Mouse (Mus musculus): ENCODE results near the gene Uqcrh. TPM values are rescaled to one million over a fixed set of nuclear protein-coding genes. Genes with fewer than 3 reads are reported as not detected.

Gene Uqcrh
- polyA plus RNA-seq, 1 experiment from 2014 or later = 445 TPM

DNA sequence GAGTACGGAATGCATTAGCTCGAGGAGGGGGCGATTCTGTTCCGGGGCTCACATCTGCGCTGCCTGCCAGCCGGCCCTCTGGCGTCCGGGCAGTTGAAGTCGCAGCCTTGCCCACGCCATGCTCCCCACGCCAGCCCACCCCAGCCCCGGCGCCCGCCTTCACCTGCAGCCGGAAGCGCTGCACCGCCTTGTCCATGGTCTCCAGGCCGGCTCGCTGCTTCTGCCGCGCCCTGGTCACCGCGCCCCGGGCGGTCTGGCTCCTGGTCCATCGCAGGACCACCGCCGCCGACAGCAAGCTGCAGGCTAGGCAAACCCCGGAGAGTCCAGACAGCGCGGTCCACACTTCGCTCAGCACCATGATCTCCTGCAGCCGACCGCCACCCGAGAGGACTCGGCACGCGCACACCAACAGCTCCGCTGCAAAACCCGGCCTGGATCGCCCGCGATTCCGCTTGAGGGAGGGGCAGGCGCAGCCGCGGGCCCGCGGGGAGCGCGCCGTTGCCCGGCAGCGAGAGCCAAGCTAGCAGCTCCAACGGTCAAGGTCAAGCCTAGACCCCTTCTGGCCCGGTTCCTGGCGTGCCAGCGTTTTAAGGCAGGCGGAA is 57.5 kb downstream of the Uqcrh start:
- Histone ChIP-seq H3K9me3 (replicated peaks; ENCODE audit: control insufficient read depth, low read length) (no peaks in the 10 kb centered on the region), H3K4me1 (ENCODE audit: control insufficient read depth, insufficient read depth, low read length) (no peaks in the 10 kb centered on the region; the same call in 1 of the 2 replicates), H3K27ac (replicated peaks; ENCODE audit: low read depth, low read length) (no peak overlapping the region), H3K4me2 (ENCODE audit: low read depth, low read length) (peak overlapping the region; percentile 99), H3K36me3 (replicated peaks; ENCODE audit: control insufficient read depth, insufficient read depth, low read depth, low read length) (no peaks in the 10 kb centered on the region), H3K9ac (replicated peaks; ENCODE audit: low read length) (peak overlapping the region; percentile 68), H3K27me3 (ENCODE audit: control insufficient read depth, insufficient read depth, low read length) (peaks cover 31% of the 10 kb centered on the region), H3K4me3 (ENCODE audit: low read depth, low read length) (peak overlapping the region; percentile 58)
- peak; percentile 82 for ATAC-seq (replicated peaks; ENCODE audit: insufficient number of reproducible peaks, low FRiP score, low TSS enrichment, low read depth)
- WGBS = under 1% methylated on average over 60 of the region's 60 CpGs
- DNase-seq (ENCODE audit: low spot score) = peak; percentile 82

Other genes with a start within 250 kb of the Uqcrh start
- gene Mob3c, start 247.0 kb downstream of the Uqcrh start, polyA plus RNA-seq (2014; fragmentation: Nextera tagmentation; extraction: Ambion mirVana) = 2.8 and 4.6 TPM in 2 replicates
- gene Mknk1, start 235.9 kb downstream of the Uqcrh start, polyA plus RNA-seq (2014; fragmentation: Nextera tagmentation; extraction: Ambion mirVana) = 17.5 and 20.0 TPM in 2 replicates
- not detected in 2 replicates for gene Kncn, start 190.7 kb downstream of the Uqcrh start, polyA plus RNA-seq (2014; fragmentation: Nextera tagmentation; extraction: Ambion mirVana)
- not detected in 2 replicates for gene 6430628N08Rik, start 184.4 kb downstream of the Uqcrh start, polyA plus RNA-seq (2014; fragmentation: Nextera tagmentation; extraction: Ambion mirVana)
- 1.0 and 1.4 TPM in 2 replicates for gene Dmbx1, start 135.1 kb downstream of the Uqcrh start, polyA plus RNA-seq (2014; fragmentation: Nextera tagmentation; extraction: Ambion mirVana)
- 1.4 and 1.8 TPM in 2 replicates for gene Faah, start 57.1 kb downstream of the Uqcrh start, polyA plus RNA-seq (2014; fragmentation: Nextera tagmentation; extraction: Ambion mirVana)
- 20.5 and 21.3 TPM in 2 replicates for gene Nsun4, start 21.2 kb downstream of the Uqcrh start, polyA plus RNA-seq (2014; fragmentation: Nextera tagmentation; extraction: Ambion mirVana)
- 74.8 and 78.4 TPM in 2 replicates for gene Lrrc41, start 198 bp upstream of the Uqcrh start, polyA plus RNA-seq (2014; fragmentation: Nextera tagmentation; extraction: Ambion mirVana)
- gene Rad54l, start 48.6 kb upstream of the Uqcrh start, polyA plus RNA-seq (2014; fragmentation: Nextera tagmentation; extraction: Ambion mirVana) = 57.6 and 60.1 TPM in 2 replicates
- 52.7 and 56.8 TPM in 2 replicates for gene Pomgnt1, start 48.8 kb upstream of the Uqcrh start, polyA plus RNA-seq (2014; fragmentation: Nextera tagmentation; extraction: Ambion mirVana)
- 1.6 and 2.1 TPM in 2 replicates for gene Lurap1, start 76.3 kb upstream of the Uqcrh start, polyA plus RNA-seq (2014; fragmentation: Nextera tagmentation; extraction: Ambion mirVana)
- gene Tspan1, start 92.5 kb upstream of the Uqcrh start, polyA plus RNA-seq (2014; fragmentation: Nextera tagmentation; extraction: Ambion mirVana) = 0.24 TPM in 1 of 2 replicates, not detected in the other
- gene 1700042G07Rik, start 98.3 kb upstream of the Uqcrh start, polyA plus RNA-seq (2014; fragmentation: Nextera tagmentation; extraction: Ambion mirVana) = not detected in 2 replicates
- gene Gm49337, start 98.3 kb upstream of the Uqcrh start, polyA plus RNA-seq (2014; fragmentation: Nextera tagmentation; extraction: Ambion mirVana) = not detected in 2 replicates
- 49.0 and 50.5 TPM in 2 replicates for gene Pik3r3, start 146.5 kb upstream of the Uqcrh start, polyA plus RNA-seq (2014; fragmentation: Nextera tagmentation; extraction: Ambion mirVana)